9 mouse cellular contexts compared by ENCODE assay signal in genomic region chr4:148804780-148805160, GRCm38 (mm10). TPM values are rescaled to one million over a fixed set of nuclear protein-coding genes. Genes with fewer than 3 reads are reported as not detected.
DNase-seq lines count a peak whose midpoint lies in the region; ATAC-seq and TF ChIP-seq lines count a peak whose summit lies in the region.
"Had no signal": no experiment of that assay in that cellular context is flagged by ENCODE, and none has a peak within 500 bp of the region (broad histone marks: within the 10 kb centered on the region; RNA-seq: fewer than 3 reads in every experiment).

No protein-coding gene starts in this region.

- peak overlapping the region; percentile 66 for H3K9ac ChIP-seq in kidney, embryonic 15.5 days
- H3K9ac ChIP-seq in embryonic facial prominence, embryonic 14.5 days (ENCODE audit: low read depth, low read length): peak overlapping the region; percentile 62
- H3K9ac ChIP-seq in intestine, postnatal 0 days (ENCODE audit: low read depth, low read length): peak overlapping the region; percentile 38
- H3K9ac ChIP-seq in neural tube, embryonic 12.5 days: peak overlapping the region; percentile 64

- ATAC-seq in kidney, embryonic 15.5 days (replicated peaks; ENCODE audit: low FRiP score): no peak
- ATAC-seq in embryonic facial prominence, embryonic 14.5 days (ENCODE audit: low read depth): no peak
- no peak for ATAC-seq in intestine, postnatal 0 days
- no peak; the same call in 1 of the 2 replicates for ATAC-seq in neural tube, embryonic 12.5 days (ENCODE audit: low FRiP score, low read depth)

- H3K4me1 ChIP-seq in kidney, embryonic 15.5 days: peaks cover 64% of the 10 kb centered on the region
- H3K4me1 ChIP-seq in embryonic facial prominence, embryonic 14.5 days (ENCODE audit: control insufficient read depth, insufficient read depth, low read length): peaks cover 11% of the 10 kb centered on the region
- H3K4me1 ChIP-seq in intestine, postnatal 0 days (replicated peaks; ENCODE audit: control insufficient read depth, insufficient read depth, low read length): no peaks in the 10 kb centered on the region
- H3K4me1 ChIP-seq in neural tube, embryonic 12.5 days: peaks cover 43% of the 10 kb centered on the region

- peak overlapping the region; percentile 86 for H3K27ac ChIP-seq in kidney, embryonic 15.5 days
- peak overlapping the region; percentile 21; the same call in 1 of the 2 replicates for H3K27ac ChIP-seq in embryonic facial prominence, embryonic 14.5 days (replicated peaks; ENCODE audit: low read depth, low read length)
- H3K27ac ChIP-seq in intestine, postnatal 0 days (ENCODE audit: low read depth, low read length): no peak overlapping the region
- H3K27ac ChIP-seq in neural tube, embryonic 12.5 days: peak overlapping the region; percentile 22; the same call in 1 of the 2 replicates

- H3K4me2 ChIP-seq in kidney, embryonic 15.5 days: peak overlapping the region; percentile 99
- peak overlapping the region; percentile 100 for H3K4me2 ChIP-seq in embryonic facial prominence, embryonic 14.5 days (ENCODE audit: low read depth, low read length)
- peak overlapping the region; percentile 91 for H3K4me2 ChIP-seq in intestine, postnatal 0 days (replicated peaks; ENCODE audit: low read depth)
- peak overlapping the region; percentile 91 for H3K4me2 ChIP-seq in neural tube, embryonic 12.5 days (replicated peaks)

- H3K36me3 ChIP-seq in kidney, embryonic 15.5 days: no peaks in the 10 kb centered on the region
- H3K36me3 ChIP-seq in embryonic facial prominence, embryonic 14.5 days (ENCODE audit: control insufficient read depth, insufficient read depth, low read length): no peaks in the 10 kb centered on the region
- no peaks in the 10 kb centered on the region for H3K36me3 ChIP-seq in intestine, postnatal 0 days (ENCODE audit: control insufficient read depth, insufficient read depth)
- no peaks in the 10 kb centered on the region for H3K36me3 ChIP-seq in neural tube, embryonic 12.5 days

- no peaks in the 10 kb centered on the region for H3K9me3 ChIP-seq in kidney, embryonic 15.5 days (replicated peaks)
- no peaks in the 10 kb centered on the region for H3K9me3 ChIP-seq in embryonic facial prominence, embryonic 14.5 days (ENCODE audit: control insufficient read depth, low read length)
- no peaks in the 10 kb centered on the region for H3K9me3 ChIP-seq in intestine, postnatal 0 days (ENCODE audit: control insufficient read depth)
- no peaks in the 10 kb centered on the region for H3K9me3 ChIP-seq in neural tube, embryonic 12.5 days
- H3K9me3 ChIP-seq: megakaryocyte, embryonic 14.5 days had no signal

- WGBS in kidney, embryonic 15.5 days: 0% methylated on average over 13 of the region's 16 CpGs
- 0% methylated on average over 6 of the region's 16 CpGs for WGBS in embryonic facial prominence, embryonic 14.5 days
- WGBS in intestine, postnatal 0 days: 0% methylated on average over 15 of the region's 16 CpGs
- under 1% methylated on average over 15 of the region's 16 CpGs for WGBS in neural tube, embryonic 12.5 days

- TF ChIP-seq CTCF in intestine, postnatal 0 days (IDR thresholded peaks at IDR 0.05; ENCODE audit: low read depth): no peak

- H3K4me3 ChIP-seq in kidney, embryonic 15.5 days (replicated peaks): peak overlapping the region; percentile 78
- peak overlapping the region; percentile 62 for H3K4me3 ChIP-seq in embryonic facial prominence, embryonic 14.5 days (ENCODE audit: low read depth, low read length)
- peak overlapping the region; percentile 53 for H3K4me3 ChIP-seq in intestine, postnatal 0 days (ENCODE audit: low read depth, low read length)
- H3K4me3 ChIP-seq in neural tube, embryonic 12.5 days: peak overlapping the region; percentile 57

- H3K27me3 ChIP-seq in kidney, embryonic 15.5 days: peaks cover 71% of the 10 kb centered on the region
- H3K27me3 ChIP-seq in embryonic facial prominence, embryonic 14.5 days (replicated peaks; ENCODE audit: control insufficient read depth, insufficient read depth, low read length): peaks cover 73% of the 10 kb centered on the region
- peaks cover 70% of the 10 kb centered on the region for H3K27me3 ChIP-seq in intestine, postnatal 0 days (replicated peaks; ENCODE audit: control insufficient read depth, insufficient read depth, low read length)
- peaks cover 60% of the 10 kb centered on the region for H3K27me3 ChIP-seq in neural tube, embryonic 12.5 days (replicated peaks)

- no peak for DNase-seq in kidney, postnatal 4 days
- no peak for DNase-seq in embryonic facial prominence, embryonic 14.5 days (ENCODE audit: low spot score)
- DNase-seq in frontal cortex, postnatal 10 days (ENCODE audit: low spot score in 2 of 2): no peak
- no peak for DNase-seq in spleen, postnatal 4 days (ENCODE audit: low spot score in 2 of 2)
- no peak for DNase-seq in adrenal gland, adult 18-20 months (ENCODE audit: low spot score in 2 of 2)

RNA-seq across cellular contexts. Expression of gene Casz1, which starts 0.5 kb away (rescaled TPM):
- polyA plus RNA-seq in kidney, embryonic 15.5 days (2015; fragmentation: Nextera tagmentation; extraction: Ambion mirVana): 7.1 and 7.3 TPM in 2 replicates
- 7.8 and 7.9 TPM in 2 replicates for polyA plus RNA-seq in embryonic facial prominence, embryonic 14.5 days (2014; fragmentation: Nextera tagmentation; extraction: Ambion mirVana)
- polyA plus RNA-seq in intestine, postnatal 0 days (2015; fragmentation: Nextera tagmentation; extraction: Ambion mirVana): 5.6 and 6.6 TPM in 2 replicates
- polyA plus RNA-seq in neural tube, embryonic 12.5 days (2016; fragmentation: Nextera tagmentation; extraction: Ambion mirVana): 14.2 and 16.3 TPM in 2 replicates
- 1 to 10 TPM; 4.8 to 6.5 TPM for total RNA-seq in adrenal gland, adult 18-20 months (2021)
